Mouse (Mus musculus): Measurements from ENCODE around the gene Pramel1.

GRCm38 (mm10) chr4:143350047-143351015, 43.9 kb upstream of the Pramel1 start:
- TF ChIP-seq POLR2A (IDR thresholded peaks at IDR 0.05; ENCODE audit: low read depth, low read length) (no peak), CTCF (IDR thresholded peaks at IDR 0.05; ENCODE audit: extremely low read depth, insufficient read depth, insufficient read length, insufficient replicate concordance) (no peak)
